Mouse (Mus musculus): Measurements from ENCODE around the gene Rgs17.

DNA sequence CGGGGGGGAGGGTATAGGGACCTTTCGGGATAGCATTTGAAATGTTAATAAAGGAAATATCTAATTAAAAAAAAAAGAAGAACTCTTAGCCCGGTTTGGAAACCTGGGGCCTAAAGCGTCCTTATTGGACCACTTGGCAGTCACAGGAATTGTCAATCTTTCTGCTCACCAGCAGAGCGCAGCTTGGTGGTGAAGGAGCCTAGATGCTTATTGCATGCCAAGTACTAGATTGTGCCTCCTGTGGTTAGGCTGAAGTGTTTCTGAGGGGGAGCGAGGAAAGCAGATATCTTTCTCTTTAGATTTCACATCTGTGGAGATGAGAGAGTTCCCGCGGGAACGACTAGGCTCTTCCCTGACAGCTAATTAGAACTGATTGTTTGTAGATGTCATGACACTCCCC, 896 bp upstream of the Rgs17 start:
- TF ChIP-seq CTCF (IDR thresholded peaks at IDR 0.05; ENCODE audit: low read depth) (no peak), EP300 (IDR thresholded peaks at IDR 0.05; ENCODE audit: low read depth) (no peak)

Data from heart, postnatal 0 days (tissue).